Mouse (Mus musculus): ENCODE measurements around the gene Urb2.

The Urb2 gene

GRCm38 (mm10) chr8:124021237-124022227, at the start of gene Urb2, which contains the start of gene Taf5l:
TSS of gene Urb2 (plus strand) at chr8:124021508.
TSS of gene Taf5l (minus strand) at chr8:124021397.
- DNase-seq (ENCODE audit: low read depth, low spot score): peak; percentile 71

GRCm38 (mm10) chr8:123973495-123973894, 47.8 kb upstream of the Urb2 start:
- DNase-seq (ENCODE audit: low read depth, low spot score): no peak

- no peak for DNase-seq (ENCODE audit: low read depth, low spot score)
These were observed 43.8 kb upstream of the Urb2 start for GRCm38 (mm10) chr8:123977499-123977898.

GRCm38 (mm10) chr8:123978166-123978838, 43.0 kb upstream of the Urb2 start:
- no peak for DNase-seq (ENCODE audit: low read depth, low spot score)

GRCm38 (mm10) chr8:123978926-123979325, 42.4 kb upstream of the Urb2 start:
- no peak for DNase-seq (ENCODE audit: low read depth, low spot score)

GRCm38 (mm10) chr8:123980239-123980638, 41.1 kb upstream of the Urb2 start:
- no peak for DNase-seq (ENCODE audit: low read depth, low spot score)

GRCm38 (mm10) chr8:123981674-123982073, 39.6 kb upstream of the Urb2 start:
- no peak for DNase-seq (ENCODE audit: low read depth, low spot score)

- DNase-seq (ENCODE audit: low read depth, low spot score): no peak
These were observed 39.0 kb upstream of the Urb2 start for GRCm38 (mm10) chr8:123982291-123982793.

GRCm38 (mm10) chr8:123982826-123983400, 38.4 kb upstream of the Urb2 start, which contains the start of gene Abcb10:
TSS of gene Abcb10 (minus strand) at chr8:123983122.
- no peak for DNase-seq (ENCODE audit: low read depth, low spot score)

- DNase-seq (ENCODE audit: low read depth, low spot score): no peak
These were observed 32.7 kb upstream of the Urb2 start for GRCm38 (mm10) chr8:123988605-123989038.

- no peak for DNase-seq (ENCODE audit: low read depth, low spot score)
These were observed 32.2 kb upstream of the Urb2 start for GRCm38 (mm10) chr8:123989128-123989527.

- DNase-seq (ENCODE audit: low read depth, low spot score): no peak
These were observed 30.8 kb upstream of the Urb2 start for GRCm38 (mm10) chr8:123990277-123991049.

- no peak for DNase-seq (ENCODE audit: low read depth, low spot score)
These were observed 28.7 kb upstream of the Urb2 start for GRCm38 (mm10) chr8:123992587-123992986.

- DNase-seq (ENCODE audit: low read depth, low spot score): no peak
These were observed 27.7 kb upstream of the Urb2 start for GRCm38 (mm10) chr8:123993597-123993996.

- no peak for DNase-seq (ENCODE audit: low read depth, low spot score)
These were observed 27.3 kb upstream of the Urb2 start for GRCm38 (mm10) chr8:123993997-123994396.

- no peak for DNase-seq (ENCODE audit: low read depth, low spot score)
These were observed 21.7 kb upstream of the Urb2 start for GRCm38 (mm10) chr8:123999568-123999967.

GRCm38 (mm10) chr8:124002546-124003108, 18.7 kb upstream of the Urb2 start:
- DNase-seq (ENCODE audit: low read depth, low spot score): no peak

GRCm38 (mm10) chr8:124007829-124008228, 13.5 kb upstream of the Urb2 start:
- no peak for DNase-seq (ENCODE audit: low read depth, low spot score)

GRCm38 (mm10) chr8:124011580-124011979, 9.7 kb upstream of the Urb2 start:
- DNase-seq (ENCODE audit: low read depth, low spot score): no peak

GRCm38 (mm10) chr8:124011989-124012586, 9.2 kb upstream of the Urb2 start:
- no peak for DNase-seq (ENCODE audit: low read depth, low spot score)
